Mouse (Mus musculus) c-Kit-positive CD71-positive TER-119-negative erythroid progenitor cells, embryonic 14.5 days (primary cell): ENCODE measurements around the gene Rnft2.

ENCODE experiments used
- DNase-seq: peaks from one replicate; pipeline ENCODE4 v3.0.0-alpha.2; 2013; ENCODE audit warnings: low read depth

The Rnft2 gene

GRCm38 (mm10) chr5:118244606-118245443, at the start of gene Rnft2, which contains the start of gene 2410131K14Rik:
Gene Rnft2 (minus strand): TSS chr5:118245116.
Gene 2410131K14Rik (plus strand): TSS chr5:118245227.
- DNase-seq: peak; percentile 94

DNA sequence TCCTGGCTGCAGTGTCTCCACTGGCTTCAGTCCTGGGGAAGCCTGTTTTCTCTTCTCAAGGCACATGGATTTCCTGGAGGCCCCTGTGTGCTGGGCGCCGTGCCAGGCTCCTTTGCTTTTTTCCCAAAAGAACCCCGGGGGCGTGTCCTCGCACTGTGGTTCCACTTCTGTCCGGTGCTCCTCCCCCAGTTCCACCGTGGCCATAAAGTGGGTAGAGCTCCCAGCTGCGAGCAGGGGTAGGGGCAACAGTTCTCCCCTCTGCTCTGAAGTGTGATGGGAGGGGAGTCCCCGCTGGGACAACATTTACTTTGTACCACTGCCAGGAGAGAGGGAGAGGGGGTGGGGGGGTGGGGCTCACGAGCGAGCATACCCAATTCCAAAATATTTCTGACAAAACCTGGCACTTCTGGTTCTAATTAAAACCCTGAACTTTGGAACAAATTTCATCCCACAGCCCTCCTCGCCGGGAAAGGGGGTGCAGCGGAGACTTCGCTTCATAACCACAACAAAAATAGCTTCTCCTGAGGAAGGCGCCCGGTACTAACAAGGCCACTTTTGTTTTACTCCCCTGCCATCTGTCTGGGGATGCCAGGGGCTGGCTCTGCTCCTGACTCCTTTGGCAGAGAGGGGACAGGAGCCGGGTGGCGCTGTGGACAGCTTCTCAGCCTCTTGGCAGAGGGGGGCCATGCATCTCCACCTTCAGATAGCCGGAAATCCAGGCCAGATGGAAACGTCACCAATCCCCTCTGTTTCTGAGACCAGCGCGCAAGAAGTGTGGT, 49.4 kb upstream of the Rnft2 start:
- DNase-seq: no peak

DNA sequence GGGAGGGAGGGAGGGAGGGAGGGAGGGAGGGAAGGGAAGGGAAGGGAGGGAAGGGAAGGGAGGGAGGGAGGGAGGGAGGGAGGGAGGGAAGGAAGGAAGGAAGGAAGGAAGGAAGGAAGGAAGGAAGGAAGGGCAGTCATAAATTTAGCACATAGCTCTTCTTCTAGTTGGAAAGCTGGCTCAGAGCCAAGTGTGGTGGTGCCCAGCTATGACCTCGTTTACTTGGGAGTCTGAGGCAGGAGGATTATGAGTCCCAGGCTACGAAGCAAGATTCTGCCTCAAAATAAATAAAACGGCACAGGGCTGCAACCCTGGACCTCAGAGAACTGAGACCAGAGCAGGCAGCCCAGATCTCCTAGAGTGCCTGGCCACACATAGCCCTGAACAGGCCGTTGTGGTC, 47.6 kb upstream of the Rnft2 start:
- DNase-seq: no peak

DNA sequence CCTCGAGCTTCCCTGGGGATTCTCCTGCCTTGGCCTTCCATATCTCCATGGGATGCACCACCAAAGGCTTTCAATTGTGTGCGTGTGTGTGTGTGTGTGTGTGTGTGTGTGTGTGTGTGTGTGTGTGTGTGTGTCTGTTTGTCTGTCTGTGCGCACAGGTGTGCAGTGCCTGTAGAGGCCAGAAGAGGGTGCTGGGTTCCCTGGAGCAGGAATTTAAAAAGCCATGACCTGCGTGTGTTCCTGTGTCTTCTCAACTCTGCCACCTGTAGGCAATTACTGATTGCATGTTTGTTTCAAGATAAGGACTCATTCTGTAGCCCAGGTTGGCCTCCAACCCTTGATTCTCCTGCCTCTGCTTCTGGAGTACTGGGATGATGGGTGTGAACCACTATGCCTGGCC, 46.5 kb upstream of the Rnft2 start:
- DNase-seq: no peak

GRCm38 (mm10) chr5:118277741-118278495, 33.0 kb upstream of the Rnft2 start:
- DNase-seq: no peak

DNA sequence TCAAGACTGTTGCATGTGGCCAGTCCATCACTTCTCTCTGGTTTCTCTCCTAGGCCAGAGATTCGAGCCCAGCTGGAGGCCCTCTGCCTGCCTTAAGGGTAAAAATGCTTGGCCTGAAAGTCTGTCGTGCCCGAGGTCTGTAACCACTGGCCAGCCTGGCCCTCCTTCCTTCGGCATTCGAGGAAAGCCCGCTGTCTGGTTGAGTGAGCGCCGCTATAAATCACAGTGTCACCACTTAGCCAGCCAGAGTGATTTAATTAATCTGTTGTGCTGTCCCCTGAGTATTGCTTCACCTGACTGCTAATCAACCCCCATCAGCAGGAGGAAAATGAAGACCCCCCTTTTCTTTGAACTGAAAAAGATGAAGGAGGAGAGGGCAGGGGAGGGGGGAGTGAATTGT, 31.8 kb upstream of the Rnft2 start:
- DNase-seq: no peak

DNA sequence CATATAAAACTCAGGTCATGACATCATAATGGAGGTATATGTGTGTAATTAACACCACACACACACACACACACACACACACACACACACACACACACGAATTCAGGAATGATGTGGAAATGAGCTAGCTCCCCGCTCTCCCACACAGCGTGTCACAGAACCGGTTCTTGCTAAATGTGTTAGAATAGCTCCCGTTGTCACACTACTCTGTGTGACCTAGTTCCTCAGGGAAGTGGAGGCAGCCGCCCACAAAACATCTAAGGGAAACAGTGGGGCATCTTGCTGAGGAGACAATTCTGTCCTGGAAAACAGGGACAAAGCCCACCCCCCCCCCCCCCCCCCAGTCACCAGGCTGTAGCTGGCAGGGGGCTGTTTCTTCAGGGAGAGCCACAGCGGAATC, 31.4 kb upstream of the Rnft2 start:
- no peak for DNase-seq

- DNase-seq: no peak
Observed at GRCm38 (mm10) chr5:118274546-118274945, 29.6 kb upstream of the Rnft2 start.

DNA sequence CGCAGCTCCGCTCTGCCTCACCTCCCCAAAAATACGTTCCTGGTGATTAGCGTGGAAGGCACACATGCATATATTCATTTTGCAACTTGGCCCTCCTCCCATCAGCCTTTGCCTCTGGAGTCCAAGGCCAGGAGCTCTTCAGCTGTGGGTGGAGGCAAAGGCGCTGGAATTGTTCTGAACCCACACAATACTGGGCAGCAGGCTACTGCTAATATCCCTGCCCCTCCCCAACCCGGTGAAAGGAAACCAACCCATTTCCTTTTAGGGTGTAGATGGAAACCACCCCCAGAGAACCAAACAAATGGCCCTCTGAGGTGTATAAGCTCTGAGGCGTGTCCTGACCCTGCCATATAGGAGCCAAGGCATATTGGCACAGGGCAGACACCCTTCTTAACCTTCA, 28.5 kb upstream of the Rnft2 start:
- DNase-seq: no peak

GRCm38 (mm10) chr5:118271449-118272110, 26.7 kb upstream of the Rnft2 start:
- DNase-seq: no peak

DNA sequence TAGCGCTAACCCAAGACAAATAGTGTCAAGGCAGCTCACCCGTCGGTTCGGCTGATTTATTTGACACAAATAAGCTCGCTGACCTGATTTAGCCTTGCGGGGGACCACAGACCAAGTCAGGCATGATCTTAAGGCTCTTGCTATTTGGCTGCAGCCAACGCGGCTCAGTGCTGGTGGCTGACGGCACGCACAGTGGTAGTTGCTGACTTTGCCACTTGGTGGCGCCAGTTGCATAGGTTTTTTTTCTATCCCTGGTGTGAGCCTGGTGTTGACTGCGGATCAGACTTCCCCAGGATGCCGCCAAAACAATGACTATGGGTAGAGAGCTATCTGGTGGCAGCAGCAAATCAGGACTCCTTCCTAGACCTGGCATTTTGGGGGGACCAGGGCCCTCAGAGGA, 24.1 kb upstream of the Rnft2 start:
- no peak for DNase-seq

- DNase-seq: no peak
Observed at GRCm38 (mm10) chr5:118266309-118266708, 21.4 kb upstream of the Rnft2 start.

- DNase-seq: no peak
Observed at GRCm38 (mm10) chr5:118265366-118265765, 20.4 kb upstream of the Rnft2 start.

DNA sequence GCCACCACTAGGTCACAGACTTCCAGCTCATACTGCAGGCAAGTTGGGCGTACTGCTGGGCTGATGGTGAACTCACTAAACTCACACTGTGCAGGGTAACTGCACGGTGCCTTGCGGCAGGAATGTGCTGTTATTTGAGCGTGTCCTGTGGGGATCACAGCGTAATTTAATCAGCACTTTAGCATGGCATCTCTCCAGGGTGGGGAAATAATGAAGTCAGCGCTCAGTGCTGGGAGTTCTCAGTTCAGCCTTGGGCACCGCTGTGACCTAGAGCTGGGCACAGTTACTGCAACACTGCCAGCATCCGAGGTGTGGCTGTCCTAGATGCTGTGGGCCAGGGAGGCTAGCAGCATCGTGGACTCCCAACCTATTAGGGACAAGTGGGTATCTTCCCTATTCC, 19.4 kb upstream of the Rnft2 start:
- no peak for DNase-seq

GRCm38 (mm10) chr5:118262418-118262817, 17.5 kb upstream of the Rnft2 start:
- no peak for DNase-seq

DNA sequence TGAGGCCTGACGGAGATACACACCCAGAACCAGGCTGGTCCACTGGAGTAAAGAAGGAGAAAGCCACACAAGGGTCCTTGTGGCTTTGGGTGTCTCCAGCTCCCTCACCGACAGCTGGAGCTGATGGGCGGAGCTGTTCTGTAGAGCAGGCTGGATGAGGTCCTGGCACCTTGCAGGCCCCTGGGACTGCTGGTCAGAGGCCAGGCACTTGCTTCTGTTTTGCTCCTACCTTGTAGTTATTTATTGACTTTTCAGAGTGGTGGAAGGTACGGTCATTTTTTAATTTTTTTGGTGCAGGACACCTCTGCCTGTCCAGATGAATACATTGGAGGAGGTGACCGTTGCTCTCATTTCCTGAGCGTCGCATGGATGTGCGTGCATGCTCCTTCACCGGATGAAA, 16.3 kb upstream of the Rnft2 start:
- DNase-seq: no peak

DNA sequence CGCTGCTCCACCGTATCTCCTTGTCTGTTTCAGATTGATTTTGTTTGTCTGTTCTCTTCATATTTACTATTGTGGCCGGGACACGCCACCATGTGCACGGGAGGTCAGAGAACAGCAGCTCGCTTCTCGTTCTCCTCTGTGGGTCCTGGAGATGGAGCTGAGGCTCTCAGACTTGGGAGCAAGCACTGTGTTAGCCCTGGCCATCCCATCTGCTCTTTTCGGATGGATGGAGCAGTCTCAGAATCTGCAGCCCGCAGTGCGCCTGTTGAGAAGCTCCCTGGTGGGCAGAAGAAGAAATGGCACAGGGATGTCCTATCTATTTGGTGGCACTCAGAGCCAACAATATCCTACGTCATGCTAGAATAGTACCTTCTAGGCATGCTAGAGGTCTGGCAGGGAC, 15.7 kb upstream of the Rnft2 start:
- DNase-seq: no peak

DNA sequence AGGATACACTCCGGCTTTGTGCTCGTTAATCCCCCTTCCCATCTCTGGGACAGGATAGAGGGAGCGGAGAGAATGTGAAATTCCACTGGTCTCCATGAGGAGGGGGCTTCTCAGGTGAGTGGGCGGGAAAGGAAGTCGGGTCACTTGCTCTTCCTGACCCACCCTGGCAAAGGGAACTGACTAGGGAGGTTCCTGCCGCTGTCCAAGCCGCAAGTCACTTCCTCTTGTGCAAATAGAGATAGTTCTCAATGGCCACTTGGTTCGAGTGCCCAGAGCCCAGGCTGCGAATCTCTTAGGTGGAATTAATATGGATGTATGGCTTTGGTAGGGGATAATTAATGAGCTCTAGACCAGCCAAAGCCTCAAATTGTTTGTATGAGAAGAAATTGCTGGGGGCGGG, 15.1 kb upstream of the Rnft2 start:
- DNase-seq: no peak

- no peak for DNase-seq
Observed at GRCm38 (mm10) chr5:118259636-118260035, 14.7 kb upstream of the Rnft2 start.

DNA sequence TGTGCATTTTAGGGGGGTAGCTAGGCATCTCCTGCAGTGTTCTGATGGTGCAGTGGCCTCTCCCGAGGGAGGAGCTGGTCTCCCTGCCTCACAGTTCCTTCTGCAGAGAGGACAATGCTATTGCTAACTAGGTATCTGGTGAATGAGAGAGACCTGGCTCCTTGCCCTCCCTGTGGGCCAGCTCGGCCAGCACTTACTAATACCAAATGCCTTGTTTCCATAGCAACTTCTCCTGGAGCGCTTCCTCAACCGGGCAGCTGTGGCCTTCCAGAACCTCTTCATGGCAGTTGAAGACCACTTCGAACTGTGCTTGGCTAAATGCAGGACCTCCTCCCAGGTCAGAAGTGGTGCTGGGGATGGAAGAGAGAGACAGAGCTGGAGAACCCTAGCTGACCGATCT, 14.2 kb upstream of the Rnft2 start:
- DNase-seq: no peak

DNA sequence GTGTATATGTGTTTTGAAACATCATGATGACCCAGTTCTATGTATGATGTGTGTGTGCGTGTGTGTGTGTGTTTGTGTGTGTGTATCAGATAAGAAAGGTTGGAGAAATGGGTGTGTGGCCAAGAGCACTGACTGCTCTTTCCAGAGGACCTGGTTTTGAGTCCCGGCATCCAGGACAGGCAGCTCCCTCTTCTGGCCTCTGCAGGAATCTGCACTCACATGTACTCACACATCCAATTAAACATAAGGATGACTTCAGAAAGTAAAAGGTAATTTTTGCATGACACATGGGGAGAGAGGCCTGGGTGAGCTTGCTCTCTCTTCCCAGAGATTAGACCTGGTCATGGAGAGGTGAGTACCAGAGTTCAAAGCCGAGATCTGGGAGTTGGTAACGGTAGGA, 12.1 kb upstream of the Rnft2 start:
- no peak for DNase-seq

DNA sequence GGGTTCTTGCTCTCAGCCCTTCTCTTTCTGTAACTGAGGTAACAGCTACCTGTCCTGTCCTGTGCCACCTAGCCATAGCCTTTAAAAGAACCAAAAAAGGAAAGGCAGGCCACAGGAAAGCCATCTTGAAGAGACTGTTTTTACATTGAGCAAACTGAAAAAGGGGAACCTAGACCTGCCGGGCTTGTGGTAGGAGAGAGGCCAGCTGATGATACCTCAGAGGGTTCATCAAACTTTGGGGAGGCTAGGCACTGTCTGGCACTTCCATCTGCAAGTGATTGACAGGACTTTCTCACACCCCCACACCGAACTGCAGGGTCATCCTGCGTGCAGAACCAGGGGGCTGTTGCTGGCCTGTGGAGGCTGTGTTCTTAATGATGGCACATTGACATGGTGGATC, 8.6 kb upstream of the Rnft2 start:
- DNase-seq: no peak
